Comparison of ENCODE assay signal across 8 mouse cellular contexts in the genomic region with DNA sequence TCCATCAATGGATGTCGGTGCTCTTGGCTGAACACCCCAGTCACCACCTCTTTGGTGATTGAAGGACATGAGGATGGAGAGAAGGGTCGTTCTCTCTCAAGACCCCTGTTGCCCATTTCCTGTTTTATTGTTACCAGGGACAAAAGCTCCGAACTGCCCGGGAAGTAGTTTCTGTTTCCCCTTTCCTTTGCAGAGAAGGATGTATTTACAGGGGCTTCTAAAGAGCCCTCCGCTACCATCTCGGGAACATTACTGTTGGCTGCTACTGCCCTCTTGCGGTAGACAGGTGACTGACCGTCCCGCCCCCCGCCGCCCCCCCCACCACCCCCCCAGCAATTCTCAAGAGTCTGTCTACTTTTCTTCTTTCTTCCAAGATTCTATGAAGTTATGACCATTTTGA. TPM values are rescaled to one million over a fixed set of nuclear protein-coding genes. Genes with fewer than 3 reads are reported as not detected.
DNase-seq lines count a peak whose midpoint lies in the region; ATAC-seq lines count a peak whose summit lies in the region.

No protein-coding gene starts in this region.

- no peak overlapping the region for H3K27ac ChIP-seq in embryonic facial prominence, embryonic 11.5 days (replicated peaks; ENCODE audit: low read depth, low read length)
- no peak overlapping the region for H3K27ac ChIP-seq in limb, embryonic 12.5 days
- no peak overlapping the region for H3K27ac ChIP-seq in midbrain, embryonic 15.5 days

- 1% methylated on average over 11 of the region's 11 CpGs for whole genome bisulfite sequencing in embryonic facial prominence, embryonic 11.5 days
- WGBS in limb, embryonic 12.5 days: 3% methylated on average over 11 of the region's 11 CpGs
- WGBS in midbrain, embryonic 15.5 days: 1% methylated on average over 11 of the region's 11 CpGs

- H3K36me3 ChIP-seq in embryonic facial prominence, embryonic 11.5 days (replicated peaks; ENCODE audit: control insufficient read depth, insufficient read depth, low read depth, low read length): no peaks in the 10 kb centered on the region
- no peaks in the 10 kb centered on the region for H3K36me3 ChIP-seq in limb, embryonic 12.5 days
- H3K36me3 ChIP-seq in midbrain, embryonic 15.5 days (replicated peaks): no peaks in the 10 kb centered on the region

- 0 out of 2 replicates have a peak overlapping the region, but pooled peaks have one; percentile 32 for H3K9ac ChIP-seq in embryonic facial prominence, embryonic 11.5 days (replicated peaks; ENCODE audit: low read length)
- peak overlapping the region; percentile 40; the same call in 1 of the 2 replicates for H3K9ac ChIP-seq in limb, embryonic 12.5 days (replicated peaks)
- H3K9ac ChIP-seq in midbrain, embryonic 15.5 days: no peak overlapping the region

- H3K9me3 ChIP-seq in embryonic facial prominence, embryonic 11.5 days (replicated peaks; ENCODE audit: control insufficient read depth, low read length): no peaks in the 10 kb centered on the region
- H3K9me3 ChIP-seq in limb, embryonic 12.5 days: no peaks in the 10 kb centered on the region
- H3K9me3 ChIP-seq in midbrain, embryonic 15.5 days: no peaks in the 10 kb centered on the region

- no peak for ATAC-seq in embryonic facial prominence, embryonic 11.5 days (replicated peaks; ENCODE audit: insufficient number of reproducible peaks, low FRiP score, low TSS enrichment, low read depth)
- ATAC-seq in limb, embryonic 12.5 days (ENCODE audit: insufficient number of reproducible peaks, insufficient read depth, low FRiP score, low TSS enrichment, low read depth): no peak
- no peak for ATAC-seq in midbrain, embryonic 15.5 days (replicated peaks)

- H3K4me2 ChIP-seq in embryonic facial prominence, embryonic 11.5 days (ENCODE audit: low read depth, low read length): peak overlapping the region; percentile 31
- H3K4me2 ChIP-seq in limb, embryonic 12.5 days: peak overlapping the region; percentile 55
- H3K4me2 ChIP-seq in midbrain, embryonic 15.5 days: peak overlapping the region; percentile 36

- no peaks in the 10 kb centered on the region for H3K27me3 ChIP-seq in embryonic facial prominence, embryonic 11.5 days (ENCODE audit: control insufficient read depth, insufficient read depth, low read length)
- peaks cover 5% of the 10 kb centered on the region; the same call in 1 of the 2 replicates for H3K27me3 ChIP-seq in limb, embryonic 12.5 days
- no peaks in the 10 kb centered on the region for H3K27me3 ChIP-seq in midbrain, embryonic 15.5 days (replicated peaks)

- H3K4me3 ChIP-seq in embryonic facial prominence, embryonic 11.5 days (ENCODE audit: low read depth, low read length): 0 out of 2 replicates have a peak overlapping the region, but pooled peaks have one; percentile 12
- H3K4me3 ChIP-seq in limb, embryonic 12.5 days (replicated peaks): peak overlapping the region; percentile 29
- H3K4me3 ChIP-seq in midbrain, embryonic 15.5 days: no peak overlapping the region

- H3K4me1 ChIP-seq in embryonic facial prominence, embryonic 11.5 days (ENCODE audit: control insufficient read depth, insufficient read depth, low read length): no peaks in the 10 kb centered on the region
- H3K4me1 ChIP-seq in limb, embryonic 12.5 days (replicated peaks): peaks cover 5% of the 10 kb centered on the region
- no peaks in the 10 kb centered on the region for H3K4me1 ChIP-seq in midbrain, embryonic 15.5 days

- intact Hi-C loops in gastrocnemius, postnatal 36 days (cut with DNase I): loop anchor here (2.0 kb wide), 1 partner anchor 96 kb away; no protein-coding TSS in a partner anchor
- intact Hi-C loops in heart, postnatal 14 days (cut with DNase I): loop anchor here (1.0 kb wide), 1 partner anchor 96 kb away; no protein-coding TSS in a partner anchor

- peak; percentile 55 for DNase-seq in gastrocnemius, postnatal 10 days
- DNase-seq in gastrocnemius, postnatal 36 days: no peak
- DNase-seq in Muller cell, postnatal 12 days (ENCODE audit: inconsistent ontology term): peak; percentile 37
- peak; percentile 80 for DNase-seq in embryonic facial prominence, embryonic 11.5 days (ENCODE audit: low spot score)
- peak; percentile 51 to 73 for DNase-seq in heart, postnatal 14 days
- DNase-seq in thymus, postnatal 36 days: peak; percentile 43 to 45

RNA-seq across cellular contexts. Expression of gene Nsrp1, which starts 15.0 kb away (rescaled TPM):
- total RNA-seq in gastrocnemius, postnatal 10 days (2021): 10 to 100 TPM; 12.4 to 18.0 TPM
- total RNA-seq in gastrocnemius, postnatal 36 days (2021): 10 to 100 TPM; 10.5 to 13.5 TPM
- 59.8 and 63.1 TPM in 2 replicates for polyA plus RNA-seq in embryonic facial prominence, embryonic 11.5 days (2014; fragmentation: Nextera tagmentation; extraction: Ambion mirVana)
- 10 to 100 TPM; 12.5 to 13.1 TPM for total RNA-seq in heart, postnatal 14 days (2021)
- polyA plus RNA-seq in limb, embryonic 12.5 days (2016; fragmentation: Nextera tagmentation; extraction: Ambion mirVana): 77.8 and 87.3 TPM in 2 replicates
- polyA plus RNA-seq in midbrain, embryonic 15.5 days (2015; fragmentation: Nextera tagmentation; extraction: Ambion mirVana): 52.0 and 54.3 TPM in 2 replicates

Comparison
In these comparisons a context has a peak if more than half of its experiments do, and no peak if none do; other contexts are left out.
1. DNase-seq: peak in gastrocnemius, postnatal 10 days (single experiment), Muller cell, postnatal 12 days (single experiment), embryonic facial prominence, embryonic 11.5 days (single experiment), heart, postnatal 14 days (2 of 2) and thymus, postnatal 36 days (2 of 2); none in gastrocnemius, postnatal 36 days (0 of 2).
2. Peak in every context shown above with its lines, with median percentiles within 50 percentile points of each other: H3K4me2 ChIP-seq.